Mouse (Mus musculus) lung, postnatal 4 days (tissue): ENCODE results near the gene 1600015I10Rik.
"Not testable (repeated sequence)": the region's sequence is repeated elsewhere in the genome, so short reads cannot be mapped to it uniquely, and the experiment has no call there.

ENCODE experiments used
- DNase-seq, 2 experiments: peaks; one replicate each; pipeline ENCODE4 v3.0.0; 2021

Gene 1600015I10Rik

DNA sequence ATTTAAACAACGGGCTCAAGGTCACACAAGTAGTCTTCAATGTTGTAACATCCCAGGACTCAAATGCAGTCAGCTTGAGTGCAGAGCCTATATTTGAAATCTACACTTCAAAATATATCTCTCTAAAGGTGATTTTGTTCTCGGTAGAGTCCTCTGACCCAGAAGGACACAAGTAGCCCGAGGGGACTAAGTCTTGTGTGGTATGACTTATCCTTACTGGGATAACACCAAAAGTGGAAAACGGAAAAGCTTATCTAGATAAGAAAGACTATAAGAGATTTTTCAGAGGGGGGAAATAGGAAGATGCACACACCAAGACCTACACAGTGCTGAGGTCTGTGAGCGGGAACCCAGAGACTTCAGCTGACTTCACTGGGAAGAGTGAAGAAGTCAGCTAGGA is at the start of gene 1600015I10Rik:
1600015I10Rik (plus strand) TSS at position 301 of the 400 bp plus-strand sequence.
- no peak for DNase-seq

DNA sequence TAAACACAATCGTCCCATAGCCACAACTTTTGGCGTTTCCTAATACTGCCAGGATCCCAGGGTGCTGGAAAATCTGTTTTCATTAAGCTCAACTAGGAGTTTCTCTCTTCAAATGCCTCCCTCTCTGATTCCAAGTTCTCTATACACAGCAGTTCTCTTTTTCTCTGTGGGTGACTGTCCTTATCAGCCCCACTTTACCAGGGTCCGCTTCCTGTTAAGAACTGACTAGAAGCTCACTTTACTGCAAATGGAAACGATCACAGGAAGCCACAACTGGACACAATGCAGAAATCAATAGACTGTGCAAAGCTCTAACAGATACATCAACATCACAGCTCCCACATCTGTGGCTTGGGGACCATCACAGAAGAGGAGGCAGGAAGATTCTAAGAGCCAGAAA is 35.5 kb upstream of the 1600015I10Rik start:
- DNase-seq: no peak

GRCm38 (mm10) chr6:48894938-48895818 is 34.5 kb upstream of the 1600015I10Rik start:
- DNase-seq: no peak

GRCm38 (mm10) chr6:48895941-48896340 is 33.8 kb upstream of the 1600015I10Rik start:
- DNase-seq: no peak

GRCm38 (mm10) chr6:48896956-48897355 is 32.7 kb upstream of the 1600015I10Rik start:
- no peak for DNase-seq

GRCm38 (mm10) chr6:48901316-48901715 is 28.4 kb upstream of the 1600015I10Rik start:
- not testable (repeated sequence) for DNase-seq

DNA sequence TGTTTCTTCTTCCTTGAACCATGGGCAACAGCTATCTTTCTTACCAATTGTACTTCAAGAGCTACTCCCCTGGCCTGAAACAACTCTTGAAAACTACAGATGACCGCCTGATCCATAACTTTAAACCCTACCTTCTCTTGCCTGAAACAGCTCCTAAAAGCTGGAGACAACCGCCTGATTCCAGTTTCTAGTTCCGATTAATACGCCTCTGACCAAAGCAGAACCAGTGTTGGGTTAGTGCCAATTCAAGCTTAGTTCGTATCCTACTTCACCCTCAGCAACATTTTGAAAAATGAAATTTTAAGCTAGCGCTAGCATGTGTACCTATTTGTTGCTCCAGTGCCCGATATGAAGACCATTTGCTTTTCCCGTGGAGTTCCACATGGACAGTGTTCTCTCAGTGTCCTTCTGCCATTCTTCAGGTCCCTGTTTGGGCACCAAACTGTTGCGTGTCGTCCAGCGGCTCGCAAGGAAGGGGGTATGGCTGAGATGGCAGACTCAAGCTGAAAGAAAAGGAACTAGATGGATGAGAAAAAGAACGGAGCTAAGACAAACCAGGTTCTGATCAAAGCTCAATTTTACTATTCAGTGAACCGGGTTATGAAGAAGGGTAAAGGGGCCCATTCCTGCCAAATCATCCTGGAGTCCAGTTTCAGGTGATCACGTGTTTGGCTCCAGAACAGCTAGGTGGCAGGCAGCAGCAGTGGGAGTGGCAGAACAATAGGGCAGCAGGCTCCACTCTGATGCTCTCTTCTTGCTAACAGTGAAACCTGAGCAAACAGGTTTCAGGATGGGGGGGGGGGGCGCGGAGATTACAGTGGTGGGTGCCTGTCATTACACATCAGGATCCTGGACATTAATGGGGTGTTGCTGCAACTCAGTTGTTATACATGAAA is 26.9 kb upstream of the 1600015I10Rik start:
- DNase-seq: no peak

- DNase-seq: no peak
These were observed 26.3 kb upstream of the 1600015I10Rik start for GRCm38 (mm10) chr6:48903437-48903836.

- no peak for DNase-seq
These were observed 24.1 kb upstream of the 1600015I10Rik start for GRCm38 (mm10) chr6:48905606-48906005.

GRCm38 (mm10) chr6:48906371-48906770 is 23.3 kb upstream of the 1600015I10Rik start:
- DNase-seq: no peak

- no peak for DNase-seq
These were observed 20.5 kb upstream of the 1600015I10Rik start for GRCm38 (mm10) chr6:48909229-48909628.

DNA sequence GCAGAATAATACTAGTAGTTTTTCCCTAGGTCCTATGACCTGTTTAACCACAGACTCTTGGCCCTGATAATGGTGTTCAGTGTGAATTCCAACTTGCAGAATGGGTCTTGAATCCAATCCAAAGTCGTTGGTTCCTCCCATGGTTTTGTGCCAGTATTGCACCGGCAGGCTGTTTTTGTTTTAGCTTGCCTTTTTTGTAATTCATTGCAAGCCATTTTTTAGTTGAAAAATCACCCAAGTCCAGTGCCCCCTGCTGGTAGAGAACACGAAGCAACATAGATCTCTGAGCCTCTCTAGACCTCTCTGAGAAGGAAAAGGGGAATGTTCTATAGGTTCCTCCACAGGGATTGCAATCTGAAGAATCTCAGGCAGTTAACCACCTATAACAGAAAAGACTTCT is 17.7 kb upstream of the 1600015I10Rik start:
- DNase-seq: peak in 1 of 2 experiments; percentile 17

- DNase-seq: no peak
These were observed 16.1 kb upstream of the 1600015I10Rik start for GRCm38 (mm10) chr6:48913587-48913986.

DNA sequence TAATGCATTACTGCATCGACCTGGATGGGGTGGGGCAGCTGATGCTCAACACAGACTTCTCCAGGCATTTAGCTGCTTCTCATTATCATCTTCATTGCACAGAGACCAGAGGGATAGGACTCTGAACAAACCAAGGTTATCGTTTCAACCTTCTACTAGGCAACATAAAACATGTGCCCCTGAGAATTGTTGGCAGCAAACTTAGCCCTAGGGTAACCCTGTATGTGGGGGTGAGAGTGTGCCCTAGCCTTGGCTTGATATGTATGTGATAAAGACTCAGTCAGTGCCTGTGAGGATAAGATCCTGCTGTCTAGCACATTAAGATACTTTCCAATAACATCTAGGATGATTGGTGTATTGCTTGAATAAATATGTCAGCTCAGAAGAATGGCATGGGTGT is 19.9 kb downstream of the 1600015I10Rik start:
- no peak for DNase-seq

GRCm38 (mm10) chr6:48950676-48951075 is 21.0 kb downstream of the 1600015I10Rik start:
- DNase-seq: no peak

DNA sequence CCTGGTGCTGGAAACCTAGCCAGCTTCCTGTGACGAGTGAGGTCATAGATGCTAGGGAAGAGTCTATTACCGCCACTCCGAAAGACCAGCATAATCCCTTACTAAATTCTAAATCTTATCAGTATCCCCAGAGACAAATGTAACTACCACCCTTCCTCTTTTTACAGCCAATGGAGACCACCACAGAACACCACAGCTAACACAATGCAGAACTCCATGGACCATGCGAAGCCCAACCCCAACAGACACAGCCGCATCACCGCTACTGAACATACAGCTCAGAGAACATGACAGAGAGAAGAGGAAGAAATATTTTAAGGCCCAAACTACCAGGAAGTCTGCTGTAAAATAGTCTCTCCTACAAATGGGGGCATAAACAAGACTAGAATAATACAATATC is 21.9 kb downstream of the 1600015I10Rik start:
- no peak for DNase-seq

GRCm38 (mm10) chr6:48953220-48953619 is 23.5 kb downstream of the 1600015I10Rik start:
- DNase-seq: no peak

GRCm38 (mm10) chr6:48954211-48954610 is 24.5 kb downstream of the 1600015I10Rik start:
- no peak for DNase-seq

GRCm38 (mm10) chr6:48954946-48955345 is 25.3 kb downstream of the 1600015I10Rik start:
- peak; percentile 36 to 62 for DNase-seq

GRCm38 (mm10) chr6:48956785-48957184 is 27.1 kb downstream of the 1600015I10Rik start:
- no peak for DNase-seq

GRCm38 (mm10) chr6:48958053-48958452 is 28.4 kb downstream of the 1600015I10Rik start:
- DNase-seq: peak; percentile 32 to 34

GRCm38 (mm10) chr6:48959151-48959550 is 29.5 kb downstream of the 1600015I10Rik start:
- DNase-seq: not testable (repeated sequence)

GRCm38 (mm10) chr6:48966696-48967095 is 37.0 kb downstream of the 1600015I10Rik start:
- DNase-seq: not testable (repeated sequence)
